Mouse (Mus musculus): Measurements from ENCODE around the gene Creld1. TPM values are rescaled to one million over a fixed set of nuclear protein-coding genes. Genes with fewer than 3 reads are reported as not detected.
A peak's percentile ranks its signal among the peaks of the same experiment; 100 is the strongest.

The Creld1 gene
- polyA plus RNA-seq, 1 experiment = 11.9 TPM

GRCm38 (mm10) chr6:113468512-113468911, 14.6 kb upstream of the Creld1 start:
- no peak for DNase-seq (ENCODE audit: low read depth, low spot score)
- WGBS = 70% methylated on average over 3 of the region's 3 CpGs

- 6% methylated on average over 9 of the region's 9 CpGs for WGBS
- DNase-seq (ENCODE audit: low read depth, low spot score) = no peak
These were observed 14.1 kb upstream of the Creld1 start for GRCm38 (mm10) chr6:113469021-113469420.

GRCm38 (mm10) chr6:113469432-113469831, 13.7 kb upstream of the Creld1 start:
- DNase-seq (ENCODE audit: low read depth, low spot score) = no peak
- WGBS = 2% methylated on average over 31 of the region's 31 CpGs

DNA sequence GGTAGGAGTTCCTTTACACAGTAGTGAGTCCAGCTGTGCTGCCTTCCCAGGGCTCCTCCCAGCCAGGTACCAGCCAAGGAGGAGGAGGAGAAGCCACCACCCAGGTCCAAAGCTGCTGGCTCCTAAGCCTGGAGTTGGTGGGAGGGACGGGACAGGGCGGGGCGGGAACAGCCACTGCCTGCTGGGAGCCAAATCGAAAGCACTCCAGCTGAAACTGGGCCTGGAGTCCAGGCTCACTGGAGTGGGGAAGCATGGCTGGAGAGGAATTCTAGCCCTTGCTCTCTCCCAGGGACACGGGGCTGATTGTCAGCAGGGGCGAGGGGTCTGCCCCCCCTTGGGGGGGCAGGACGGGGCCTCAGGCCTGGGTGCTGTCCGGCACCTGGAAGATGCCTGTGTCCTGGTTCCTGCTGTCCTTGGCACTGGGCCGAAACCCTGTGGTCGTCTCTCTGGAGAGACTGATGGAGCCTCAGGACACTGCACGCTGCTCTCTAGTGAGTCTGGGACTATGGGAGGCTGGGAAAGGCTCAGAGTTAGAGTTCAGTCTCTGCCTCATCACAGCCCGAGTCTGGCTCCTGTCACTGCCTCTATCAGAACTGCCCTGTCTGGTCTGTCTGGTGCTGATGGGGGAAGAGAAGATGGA, 11.7 kb upstream of the Creld1 start, which contains the start of gene Il17rc:
Il17rc (plus strand) TSS at position 131 of the 640 bp plus-strand sequence.
- DNase-seq (ENCODE audit: low read depth, low spot score) = no peak
- WGBS = 12% methylated on average over 12 of the region's 12 CpGs

- 40% methylated on average over 10 of the region's 10 CpGs for WGBS
- DNase-seq (ENCODE audit: low read depth, low spot score) = no peak
These were observed 11.0 kb upstream of the Creld1 start for GRCm38 (mm10) chr6:113472061-113472460.

- no peak for DNase-seq (ENCODE audit: low read depth, low spot score)
- WGBS = 35% methylated on average over 2 of the region's 2 CpGs
These were observed 9.9 kb upstream of the Creld1 start for GRCm38 (mm10) chr6:113473246-113473645.

GRCm38 (mm10) chr6:113473715-113474114, 9.4 kb upstream of the Creld1 start:
- DNase-seq (ENCODE audit: low read depth, low spot score) = no peak

GRCm38 (mm10) chr6:113477353-113477752, 5.7 kb upstream of the Creld1 start:
- WGBS = 46% methylated on average over 7 of the region's 7 CpGs
- no peak for DNase-seq (ENCODE audit: low read depth, low spot score)

More at GRCm38 (mm10) chr6:113473715-113474114, 9.4 kb upstream of the Creld1 start:
- WGBS = 79% methylated on average over 6 of the region's 6 CpGs

DNA sequence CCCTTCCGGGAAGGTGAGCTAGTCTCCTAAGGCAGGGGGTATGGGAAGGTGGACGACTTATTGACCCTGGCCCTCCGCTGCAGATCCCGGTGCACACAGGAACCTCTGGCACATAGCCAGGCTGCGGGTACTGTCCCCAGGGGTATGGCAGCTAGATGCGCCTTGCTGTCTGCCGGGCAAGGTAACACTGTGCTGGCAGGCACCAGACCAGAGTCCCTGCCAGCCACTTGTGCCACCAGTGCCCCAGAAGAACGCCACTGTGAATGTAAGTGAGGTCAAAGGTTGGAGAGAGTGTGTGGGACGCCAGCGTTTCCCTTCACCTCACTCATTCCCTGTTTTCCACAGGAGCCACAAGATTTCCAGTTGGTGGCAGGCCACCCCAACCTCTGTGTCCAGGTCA, 4.2 kb upstream of the Creld1 start:
- 87% methylated on average over 10 of the region's 10 CpGs for WGBS
- no peak for DNase-seq (ENCODE audit: low read depth, low spot score)

DNA sequence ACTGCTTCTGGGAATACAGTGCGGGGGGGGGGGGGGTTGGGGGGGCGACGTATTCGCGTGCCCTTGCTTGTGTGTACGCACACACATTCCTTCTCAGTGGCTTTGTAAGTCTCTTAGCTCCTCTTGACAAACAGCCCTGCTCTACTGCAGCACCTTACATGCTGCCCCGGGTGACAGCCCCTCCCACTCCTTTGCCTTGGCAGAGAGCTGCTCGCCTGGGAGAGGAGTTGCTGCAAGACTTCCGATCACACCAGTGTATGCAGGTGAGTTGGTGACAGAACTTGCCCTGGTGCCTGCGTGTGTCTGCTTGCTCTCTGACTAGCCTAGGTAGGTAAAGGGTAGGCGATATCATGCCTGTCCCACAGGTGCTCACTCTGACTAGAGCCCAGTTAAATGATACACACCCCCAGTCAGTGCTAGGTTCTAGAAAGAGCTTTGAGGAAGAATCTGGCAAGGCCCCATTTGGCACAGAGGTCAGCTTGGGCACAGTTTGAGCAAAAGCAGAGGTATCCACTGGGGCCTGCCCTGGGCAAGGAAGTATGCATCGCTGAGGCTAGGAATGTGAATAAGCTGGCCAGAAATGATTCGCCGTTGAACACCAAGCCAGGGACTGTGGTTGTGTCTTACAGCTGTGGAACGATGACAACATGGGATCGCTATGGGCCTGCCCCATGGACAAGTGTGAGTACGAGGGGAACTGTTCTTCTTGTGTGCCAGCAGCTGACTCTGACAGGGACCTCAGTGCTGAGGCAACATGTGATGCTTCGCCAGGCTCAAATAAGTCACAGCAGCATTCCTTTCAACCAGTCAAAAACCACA, 2.3 kb upstream of the Creld1 start:
- 67% methylated on average over 18 of the region's 18 CpGs for WGBS
- DNase-seq (ENCODE audit: low read depth, low spot score) = no peak

- no peak for DNase-seq (ENCODE audit: low read depth, low spot score)
- WGBS = 3% methylated on average over 65 of the region's 65 CpGs
These were observed 509 bp upstream of the Creld1 start for GRCm38 (mm10) chr6:113482477-113483099.

DNA sequence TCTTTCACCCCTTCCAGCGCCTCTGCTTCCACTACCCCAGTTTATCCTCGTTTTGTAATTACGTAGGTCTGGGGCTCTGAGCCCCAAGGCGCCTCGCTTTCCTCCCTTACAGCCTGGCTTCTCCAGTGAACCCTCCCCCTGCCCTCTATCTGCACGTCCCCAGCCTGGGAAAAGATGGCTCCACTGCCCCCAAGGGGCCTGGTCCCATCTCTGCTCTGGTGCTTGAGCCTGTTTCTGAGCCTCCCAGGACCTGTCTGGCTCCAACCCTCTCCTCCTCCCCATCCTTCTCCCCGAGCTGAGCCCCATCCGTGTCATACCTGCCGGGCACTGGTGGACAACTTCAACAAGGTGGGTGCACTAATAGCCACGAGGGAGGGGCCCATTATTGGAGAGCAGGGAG, 632 bp downstream of the Creld1 start:
- WGBS = 11% methylated on average over 10 of the region's 10 CpGs
- DNase-seq (ENCODE audit: low read depth, low spot score) = no peak

DNA sequence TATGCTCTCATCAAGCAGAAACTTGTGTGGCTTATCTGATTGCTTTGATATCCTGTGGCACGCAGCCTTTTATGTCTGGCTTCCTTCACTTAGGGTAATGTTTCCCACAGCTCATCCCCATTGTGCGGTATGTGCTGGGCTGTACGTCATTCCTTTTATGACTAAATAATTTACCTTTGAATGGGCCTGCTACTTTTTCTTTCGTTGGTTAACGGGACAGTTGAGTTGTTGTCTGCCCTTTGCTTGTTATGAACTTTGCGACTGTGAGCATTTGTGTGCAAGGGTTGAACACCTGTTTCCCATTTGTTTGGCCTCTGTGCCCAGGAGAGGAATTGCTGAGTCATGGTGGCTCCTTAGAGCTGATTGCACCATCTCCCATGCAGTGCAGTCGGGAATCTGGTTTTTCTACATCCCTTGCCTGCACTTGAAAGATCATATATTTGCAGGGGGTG, 4.1 kb downstream of the Creld1 start:
- peak; percentile 47 for DNase-seq (ENCODE audit: low read depth, low spot score)
- 14% methylated on average over 7 of the region's 7 CpGs for WGBS

DNA sequence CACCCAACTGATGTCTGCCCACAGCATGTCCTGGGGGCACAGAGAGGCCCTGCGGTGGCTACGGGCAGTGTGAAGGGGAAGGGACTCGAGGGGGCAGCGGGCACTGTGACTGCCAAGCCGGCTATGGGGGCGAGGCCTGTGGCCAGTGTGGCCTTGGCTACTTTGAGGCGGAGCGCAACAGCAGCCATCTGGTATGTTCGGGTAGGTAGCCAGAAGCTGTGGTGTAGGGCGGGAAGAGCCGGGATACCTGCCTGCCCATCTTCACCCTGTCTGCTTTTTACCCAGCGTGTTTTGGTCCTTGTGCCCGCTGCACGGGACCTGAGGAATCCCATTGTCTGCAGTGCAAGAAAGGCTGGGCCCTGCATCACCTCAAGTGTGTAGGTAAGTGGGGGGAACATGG, 6.3 kb downstream of the Creld1 start:
- no peak for DNase-seq (ENCODE audit: low read depth, low spot score)
- WGBS = 94% methylated on average over 14 of the region's 14 CpGs

- whole genome bisulfite sequencing = 86% methylated on average over 24 of the region's 24 CpGs
- no peak for DNase-seq (ENCODE audit: low read depth, low spot score)
These were observed 9.2 kb downstream of the Creld1 start for GRCm38 (mm10) chr6:113492101-113492864.

DNA sequence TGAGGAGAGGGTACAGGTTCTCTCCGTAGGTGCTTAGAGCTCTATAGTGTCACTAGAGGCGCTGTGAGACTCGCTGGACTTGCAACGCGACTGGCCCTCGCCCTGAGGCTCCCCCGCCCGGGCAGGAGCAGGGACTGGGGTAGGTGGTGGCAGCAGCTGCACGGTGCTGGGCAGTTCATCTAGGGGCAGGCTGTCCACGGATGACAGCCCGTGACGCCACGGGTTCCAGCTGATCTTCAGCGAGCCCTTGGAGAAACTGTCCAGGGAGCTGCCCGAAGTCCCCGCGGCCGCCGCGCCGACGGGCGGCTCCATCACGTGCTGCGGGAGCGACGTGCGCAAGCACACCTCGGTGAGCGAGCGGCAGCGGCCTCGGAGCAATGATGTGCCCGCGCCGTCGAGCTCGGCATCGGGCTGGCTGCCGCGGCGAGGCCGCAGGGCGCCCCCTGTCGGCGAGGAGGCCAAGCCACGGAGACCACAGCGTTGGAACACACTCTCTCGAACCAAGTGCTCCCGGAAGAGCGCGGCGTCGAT, 11.2 kb downstream of the Creld1 start:
- WGBS = 1% methylated on average over 54 of the region's 54 CpGs
- DNase-seq (ENCODE audit: low read depth, low spot score) = peak; percentile 45

DNA sequence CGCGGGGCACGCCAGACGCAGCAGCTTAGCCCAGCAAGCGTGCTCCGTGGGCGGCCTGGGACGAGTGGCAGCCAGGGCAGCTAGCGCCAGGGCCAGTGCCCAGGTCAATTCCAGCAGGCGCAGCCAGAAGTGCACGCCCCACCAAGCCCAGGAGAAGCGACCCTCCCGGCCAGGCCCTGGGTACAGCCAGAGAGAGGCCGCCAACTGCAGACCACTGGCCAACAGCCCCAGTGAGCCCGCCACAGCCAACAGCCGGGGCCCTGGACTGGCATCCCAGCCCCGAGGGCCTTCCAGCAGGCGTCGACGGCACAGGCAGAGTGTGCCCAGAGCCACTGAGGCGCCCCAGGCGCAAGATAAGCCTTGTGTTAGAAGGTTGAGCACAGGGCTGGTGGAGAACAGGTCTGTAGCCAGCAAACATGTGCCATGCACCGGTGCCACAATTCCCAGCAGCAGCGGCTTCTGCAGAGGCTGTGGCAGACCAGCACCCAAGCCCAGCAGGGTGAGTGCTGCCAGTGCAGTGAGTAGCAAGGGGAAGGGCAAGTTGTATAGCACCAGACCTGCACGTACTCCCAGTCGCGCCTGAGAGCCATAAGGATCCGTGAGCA, 12.1 kb downstream of the Creld1 start:
- WGBS = 41% methylated on average over 28 of the region's 28 CpGs
- no peak for DNase-seq (ENCODE audit: low read depth, low spot score)

GRCm38 (mm10) chr6:113499346-113499745, 16.2 kb downstream of the Creld1 start:
- WGBS = 73% methylated on average over 6 of the region's 6 CpGs
- no peak for DNase-seq (ENCODE audit: low read depth, low spot score)

DNA sequence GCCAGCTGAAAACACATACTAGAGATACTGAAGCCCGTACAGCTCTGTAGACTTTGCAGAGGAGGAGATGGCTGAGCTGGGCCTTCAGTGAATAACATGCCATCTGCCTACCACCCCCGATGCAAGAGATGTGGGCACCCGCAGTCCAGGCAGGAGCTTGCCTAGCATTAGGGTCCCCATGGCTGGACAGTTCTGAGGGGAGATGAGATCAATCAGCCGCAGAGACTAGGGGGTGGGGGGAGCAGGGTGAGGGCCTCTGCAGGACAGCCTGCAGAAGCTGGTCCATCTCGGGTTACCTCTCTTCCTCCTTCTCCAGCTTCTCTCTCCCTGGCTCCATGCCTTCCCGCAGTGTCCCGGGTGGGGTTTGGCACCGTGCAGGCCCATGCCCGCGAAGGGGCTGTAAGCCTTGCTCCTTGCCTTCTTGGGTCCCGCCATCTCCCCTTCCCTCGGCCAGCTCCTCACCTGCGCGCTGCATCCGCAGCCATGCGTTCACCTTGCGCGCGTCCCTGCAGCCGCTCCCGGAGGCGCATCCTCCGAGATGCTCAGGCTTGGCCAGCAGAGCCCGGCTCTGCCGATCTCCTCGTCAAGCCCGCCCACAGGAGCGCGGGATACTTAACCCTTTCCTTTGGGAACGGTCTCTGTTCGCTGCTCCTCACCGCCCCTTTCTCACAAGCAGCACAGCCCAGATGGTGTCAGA, 18.4 kb downstream of the Creld1 start, which contains the start of gene Prrt3:
Prrt3 (minus strand) TSS at position 544 of the 697 bp plus-strand sequence.
- DNase-seq (ENCODE audit: low read depth, low spot score) = no peak
- 7% methylated on average over 32 of the region's 32 CpGs for WGBS
